Mouse (Mus musculus) olfactory bulb, adult 2 months (tissue): ENCODE measurements around the gene Crnkl1. TPM values are rescaled to one million over a fixed set of nuclear protein-coding genes. Genes with fewer than 3 reads are reported as not detected.

Experiments
- H3K27ac ChIP-seq: fragments of 200-500 bp; 2 replicates; pipeline ENCODE4 v1.5.1; 2012; ENCODE audit warnings: low read depth, low read length; ENCODE audit not compliant: insufficient read depth
- H3K4me1 ChIP-seq: fragments of 200-500 bp; 2 replicates; pipeline ENCODE4 v1.6.1; 2012; ENCODE audit warnings: low read length; ENCODE audit not compliant: control insufficient read depth, insufficient read depth
- H3K4me3 ChIP-seq: fragments of 200-500 bp; 2 replicates; pipeline ENCODE4 v1.5.1; 2012; ENCODE audit warnings: mild to moderate bottlenecking, low read depth, low read length, moderate library complexity; ENCODE audit not compliant: insufficient read depth
- CTCF ChIP-seq: fragments of 200-500 bp; IDR thresholded peaks from 2 replicates; pipeline ENCODE4 v1.5.1; 2012; ENCODE audit warnings: low read depth, mild to moderate bottlenecking, low read length, moderate library complexity; ENCODE audit not compliant: insufficient read depth
- POLR2A ChIP-seq: fragments of 200-500 bp; IDR thresholded peaks from 2 replicates; pipeline ENCODE4 v1.6.1; 2012; ENCODE audit warnings: mild to moderate bottlenecking, low read depth, low read length, moderate library complexity; ENCODE audit not compliant: insufficient read depth
- WGBS: fragments of 180-500 bp; shearing (Covaris S2); methylation state at CpG from one replicate; pipeline ENCODE4 v1.1.7; 2018; 5-methylcytosine and 5-hydroxymethylcytosine counted together
- polyA plus RNA-seq: library from polyadenylated mRNA; stranded (reverse); fragments of >200 nt; gene quantifications from 2 replicates; pipeline ENCODE4 v1.2.4, GENCODE M21; 2012; ENCODE audit warnings: low replicate concordance; ENCODE audit not compliant: missing spikeins, insufficient read depth, insufficient read length

Gene Crnkl1
- polyA plus RNA-seq, 1 experiment = not detected

- Histone ChIP-seq H3K4me3 (no peak overlapping the region), H3K4me1 (no peaks in the 10 kb centered on the region), H3K27ac (no peak overlapping the region)
- WGBS = 87% methylated on average over 5 of the region's 5 CpGs
- TF ChIP-seq CTCF (no peak), POLR2A (no peak)
Observed at GRCm38 (mm10) chr2:145961861-145962260, 27.0 kb upstream of the Crnkl1 start.

GRCm38 (mm10) chr2:145958551-145958950, 23.7 kb upstream of the Crnkl1 start:
- Histone ChIP-seq H3K4me3 (no peak overlapping the region), H3K4me1 (no peaks in the 10 kb centered on the region), H3K27ac (no peak overlapping the region)
- 68% methylated on average over 7 of the region's 7 CpGs for WGBS
- TF ChIP-seq POLR2A (no peak), CTCF (no peak)

GRCm38 (mm10) chr2:145958097-145958496, 23.3 kb upstream of the Crnkl1 start:
- Histone ChIP-seq H3K4me1 (no peaks in the 10 kb centered on the region), H3K27ac (no peak overlapping the region), H3K4me3 (no peak overlapping the region)
- TF ChIP-seq POLR2A = no peak
- no peak for TF ChIP-seq CTCF
- WGBS = 68% methylated on average over 6 of the region's 6 CpGs

GRCm38 (mm10) chr2:145957450-145957849, 22.6 kb upstream of the Crnkl1 start:
- H3K27ac ChIP-seq = no peak overlapping the region
- no peak for TF ChIP-seq POLR2A
- no peak for TF ChIP-seq CTCF
- H3K4me1 ChIP-seq = no peaks in the 10 kb centered on the region
- WGBS = 4% methylated on average over 4 of the region's 4 CpGs
- no peak overlapping the region for H3K4me3 ChIP-seq

GRCm38 (mm10) chr2:145956318-145956717, 21.5 kb upstream of the Crnkl1 start:
- Histone ChIP-seq H3K4me1 (no peaks in the 10 kb centered on the region), H3K4me3 (no peak overlapping the region), H3K27ac (no peak overlapping the region)
- WGBS = 36% methylated on average over 5 of the region's 5 CpGs
- TF ChIP-seq POLR2A (no peak), CTCF (no peak)

- H3K27ac ChIP-seq = no peak overlapping the region
- WGBS = 24% methylated on average over 10 of the region's 10 CpGs
- no peaks in the 10 kb centered on the region for H3K4me1 ChIP-seq
- no peak overlapping the region for H3K4me3 ChIP-seq
- TF ChIP-seq CTCF (no peak), POLR2A (no peak)
Observed at GRCm38 (mm10) chr2:145955844-145956243, 21.0 kb upstream of the Crnkl1 start.

GRCm38 (mm10) chr2:145952726-145953125, 17.9 kb upstream of the Crnkl1 start:
- Histone ChIP-seq H3K4me3 (no peak overlapping the region), H3K27ac (no peak overlapping the region), H3K4me1 (no peaks in the 10 kb centered on the region)
- 92% methylated on average over 5 of the region's 5 CpGs for WGBS
- TF ChIP-seq CTCF (no peak), POLR2A (no peak)

- Histone ChIP-seq H3K4me1 (no peaks in the 10 kb centered on the region), H3K27ac (no peak overlapping the region), H3K4me3 (no peak overlapping the region)
- TF ChIP-seq CTCF = no peak
- no peak for TF ChIP-seq POLR2A
- WGBS = 69% methylated on average over 10 of the region's 10 CpGs
Observed at GRCm38 (mm10) chr2:145950239-145950638, 15.4 kb upstream of the Crnkl1 start.

- Histone ChIP-seq H3K27ac (no peak overlapping the region), H3K4me3 (no peak overlapping the region), H3K4me1 (no peaks in the 10 kb centered on the region)
- WGBS = 48% methylated on average over 11 of the region's 11 CpGs
- TF ChIP-seq POLR2A (no peak), CTCF (no peak)
Observed at GRCm38 (mm10) chr2:145949475-145950068, 14.8 kb upstream of the Crnkl1 start.

- no peak overlapping the region for H3K27ac ChIP-seq
- WGBS = 61% methylated on average over 7 of the region's 7 CpGs
- TF ChIP-seq POLR2A = no peak
- no peak for TF ChIP-seq CTCF
Observed at GRCm38 (mm10) chr2:145948402-145948954, 13.7 kb upstream of the Crnkl1 start.

More at GRCm38 (mm10) chr2:145948402-145948954, 13.7 kb upstream of the Crnkl1 start:
- Histone ChIP-seq H3K4me1 (no peaks in the 10 kb centered on the region), H3K4me3 (no peak overlapping the region)
